Mouse (Mus musculus): ENCODE results near the gene Gm10720.
"Not testable (repeated sequence)": the region's sequence is repeated elsewhere in the genome, so short reads cannot be mapped to it uniquely, and the experiment has no call there.

GRCm38 (mm10) chr9:3015896-3016295 lies 442 bp downstream of the Gm10720 start:
- not testable (repeated sequence) for TF ChIP-seq CTCF, EP300 (IDR thresholded peaks at IDR 0.05)
